Mouse (Mus musculus): ENCODE measurements at regions not wholly inside any gene's neighbourhood (a gene's known extent, or its start where the extent isn't known, plus 50 kb on each side); places are given as distances from the start of the nearest gene placed in this dataset.

DNA sequence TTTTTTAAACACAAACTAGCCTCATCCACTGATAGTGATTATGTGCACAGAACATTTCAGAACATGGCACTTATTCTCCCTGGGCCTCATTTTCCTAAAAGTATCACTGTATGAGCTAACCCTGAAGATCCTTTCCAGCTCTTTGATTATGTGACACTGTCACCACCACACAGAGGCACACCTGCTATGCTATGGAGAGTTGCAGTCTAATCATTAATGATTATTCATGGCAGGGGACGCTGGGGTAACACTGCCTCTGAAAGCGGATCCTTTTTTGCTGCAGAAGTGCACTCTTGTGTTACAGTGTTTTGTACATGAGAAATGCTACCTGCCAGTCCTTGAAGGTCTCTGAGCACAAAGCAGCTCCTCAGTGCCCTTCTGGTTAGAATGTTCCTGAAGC lies 615.3 kb upstream of the Fbxo33 start:
- in situ Hi-C loops (cut with MboI, MseI) = no loop called here

DNA sequence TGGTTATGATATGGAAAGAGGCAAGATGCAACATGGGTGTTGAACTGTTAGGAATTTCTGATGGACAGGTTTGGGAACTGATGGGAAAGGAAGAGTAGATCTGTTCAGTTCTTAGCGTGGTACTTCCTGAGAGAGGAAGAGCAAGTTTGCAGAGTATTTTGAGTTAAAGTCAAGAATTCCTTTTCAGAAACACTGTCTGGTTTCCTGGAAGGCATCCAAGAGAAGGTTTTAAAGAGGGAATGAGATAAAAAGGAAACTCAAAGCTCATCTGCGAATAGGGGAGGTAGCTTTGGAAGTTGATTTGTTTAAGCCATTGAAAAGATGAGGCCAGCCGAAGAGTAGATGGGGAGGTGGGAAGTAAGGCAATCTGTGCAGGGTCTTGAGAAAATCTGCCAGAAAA lies 603.4 kb upstream of the Fbxo33 start:
- in situ Hi-C loops (cut with MboI, MseI) = no loop called here

DNA sequence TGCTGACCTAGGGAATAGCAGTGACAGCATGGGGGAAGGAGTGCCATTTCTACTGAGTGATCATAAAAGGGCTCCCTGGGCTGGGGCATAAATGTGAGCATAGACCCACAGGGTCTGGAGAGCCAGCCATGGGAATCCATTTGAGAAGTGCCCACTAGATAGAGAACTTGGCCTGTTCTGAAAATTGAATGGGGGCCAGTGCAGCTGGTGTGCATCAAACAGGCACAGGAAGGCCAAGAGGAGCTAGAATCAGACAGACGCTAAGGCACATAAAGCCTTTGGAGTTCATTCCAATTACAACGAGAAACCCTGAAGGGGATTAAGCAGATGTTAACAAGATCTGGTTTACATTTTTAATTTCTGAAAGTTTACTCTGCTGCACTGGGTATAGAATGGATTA lies 602.9 kb upstream of the Fbxo33 start:
- in situ Hi-C loops (cut with MboI, MseI) = no loop called here

DNA sequence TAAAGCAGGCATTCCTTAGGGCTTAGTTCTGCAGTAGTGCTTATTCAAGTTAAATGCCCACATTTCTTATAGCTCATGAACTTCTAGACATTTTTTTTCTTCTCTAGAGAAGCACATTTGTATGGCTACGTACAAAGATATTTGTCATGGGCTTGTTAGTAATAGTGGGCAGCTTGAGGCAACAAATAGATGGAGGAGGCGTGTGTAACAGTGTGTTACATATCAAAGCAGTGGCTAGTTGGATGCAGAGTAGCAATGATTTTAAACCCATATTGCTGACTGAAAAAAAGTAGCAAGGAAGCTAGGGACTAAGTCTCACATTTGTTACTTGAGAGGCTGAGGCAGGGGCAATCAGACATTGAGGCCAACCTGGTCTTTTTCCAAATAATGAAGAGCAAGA lies 602.2 kb upstream of the Fbxo33 start:
- in situ Hi-C loops (cut with MboI, MseI) = no loop called here

DNA sequence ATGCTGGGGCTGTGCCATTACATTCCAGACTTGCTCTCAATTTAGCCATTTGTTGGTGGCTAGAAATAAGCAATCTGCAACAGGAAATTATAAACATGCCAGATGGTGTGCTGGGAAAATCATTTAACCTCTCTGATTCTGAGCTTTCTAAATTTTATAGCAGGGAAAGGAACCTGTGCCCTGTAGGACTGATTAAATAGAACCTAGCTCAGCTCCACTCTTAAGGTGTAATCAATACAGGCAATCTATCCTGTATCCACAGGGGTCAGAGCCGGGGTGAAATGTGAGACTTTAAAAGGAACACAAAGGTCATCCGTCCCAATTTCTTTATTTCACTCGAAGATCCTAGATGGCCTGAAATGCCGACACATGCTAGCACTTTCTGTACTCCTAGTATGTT lies 596.4 kb upstream of the Fbxo33 start:
- in situ Hi-C loops (cut with MboI, MseI) = no loop called here

DNA sequence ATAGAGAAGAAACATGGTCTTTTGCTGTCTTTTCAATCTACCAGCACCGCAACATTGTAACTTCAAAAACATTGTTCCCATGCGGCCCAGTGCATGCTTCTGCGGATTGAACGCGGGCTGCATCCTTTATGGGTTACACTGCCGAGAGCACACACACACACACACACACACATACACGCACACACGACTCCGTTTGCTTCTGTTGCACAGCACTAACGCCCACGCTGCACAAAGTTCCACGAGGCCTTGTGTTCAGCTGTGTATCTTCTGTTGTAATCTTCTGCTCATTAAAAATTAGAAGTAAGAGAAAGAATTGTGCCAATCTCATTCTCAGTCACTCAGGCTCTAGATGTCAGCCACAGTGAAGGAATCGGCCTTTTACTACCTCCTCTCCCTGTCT lies 594.8 kb upstream of the Fbxo33 start:
- in situ Hi-C loops (cut with MboI, MseI) = no loop called here

DNA sequence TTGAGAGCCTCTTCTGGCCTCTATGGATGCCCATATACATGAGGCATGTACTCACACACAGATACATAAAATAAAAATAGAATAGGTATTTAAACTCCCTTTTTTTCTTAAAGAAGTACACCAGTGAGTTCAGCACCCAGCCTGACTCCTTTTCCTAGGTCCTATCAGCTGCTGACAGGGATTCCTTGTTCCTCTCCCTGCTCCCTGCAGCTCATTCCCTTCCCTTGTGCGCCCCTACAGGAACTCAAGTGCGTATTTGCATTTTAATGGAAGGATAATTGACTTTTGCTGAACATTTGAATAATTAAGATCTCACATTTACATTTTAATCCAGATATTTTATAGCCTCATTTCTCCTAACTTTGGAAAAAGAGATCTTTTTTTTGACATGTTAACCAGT lies 589.7 kb upstream of the Fbxo33 start:
- in situ Hi-C loops (cut with MboI, MseI) = no loop called here

DNA sequence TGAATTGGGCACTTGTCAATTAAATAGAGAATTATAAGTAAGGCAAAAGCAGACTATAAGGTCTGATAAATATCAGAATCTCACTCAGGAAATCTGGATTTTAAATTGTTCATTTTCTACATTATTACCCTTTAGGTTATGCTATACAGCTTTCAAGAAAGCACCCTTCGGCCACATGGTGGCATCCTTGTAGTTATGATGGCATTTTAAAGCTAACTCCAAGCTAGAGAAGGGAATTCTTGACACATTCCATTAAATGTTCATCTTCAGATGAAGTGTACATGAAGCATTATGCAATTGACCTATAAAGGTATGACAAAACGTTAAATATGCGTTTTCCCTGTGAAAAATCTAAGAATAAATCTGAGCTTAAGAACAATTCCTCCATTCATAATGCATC lies 578.5 kb upstream of the Fbxo33 start:
- in situ Hi-C loops (cut with MboI, MseI) = no loop called here

DNA sequence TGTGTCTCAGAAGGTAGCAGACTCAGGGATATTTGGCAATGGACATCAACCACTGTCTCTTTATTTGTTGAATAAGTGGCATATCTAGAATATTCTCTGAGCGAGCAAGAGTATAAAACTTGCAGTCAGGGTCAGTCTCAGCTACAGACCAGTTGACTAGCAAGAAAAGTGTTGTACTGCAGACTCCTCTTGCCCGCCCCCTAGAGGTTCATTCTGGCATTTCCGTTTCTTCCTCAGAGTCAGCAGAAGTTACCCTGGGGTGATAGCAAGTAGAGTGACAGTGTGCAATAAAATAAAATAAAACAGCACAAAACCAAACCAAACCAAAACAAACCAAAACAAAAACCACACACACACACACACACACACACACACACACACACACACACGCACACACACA lies 571.9 kb upstream of the Fbxo33 start:
- in situ Hi-C loops (cut with MboI, MseI) = no loop called here

DNA sequence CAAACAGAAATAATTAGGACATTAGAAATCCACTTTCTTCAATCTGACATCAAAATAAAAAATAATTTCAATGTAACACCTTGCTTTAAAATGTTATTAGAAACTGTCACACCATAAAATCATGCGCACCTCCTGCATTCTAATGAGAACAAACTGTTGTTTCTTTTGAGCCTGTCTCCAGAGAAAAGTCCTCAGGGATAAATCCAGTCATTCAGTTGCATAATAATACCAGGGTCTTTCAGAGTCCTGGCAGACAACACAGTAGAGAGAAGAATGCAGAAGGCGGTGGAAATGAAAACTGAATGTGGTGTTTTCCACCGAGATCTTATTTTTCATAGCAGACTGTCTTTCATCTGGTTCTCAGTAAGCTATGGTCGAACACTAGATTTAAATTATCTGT lies 567.3 kb upstream of the Fbxo33 start:
- in situ Hi-C loops (cut with MboI, MseI) = no loop called here

DNA sequence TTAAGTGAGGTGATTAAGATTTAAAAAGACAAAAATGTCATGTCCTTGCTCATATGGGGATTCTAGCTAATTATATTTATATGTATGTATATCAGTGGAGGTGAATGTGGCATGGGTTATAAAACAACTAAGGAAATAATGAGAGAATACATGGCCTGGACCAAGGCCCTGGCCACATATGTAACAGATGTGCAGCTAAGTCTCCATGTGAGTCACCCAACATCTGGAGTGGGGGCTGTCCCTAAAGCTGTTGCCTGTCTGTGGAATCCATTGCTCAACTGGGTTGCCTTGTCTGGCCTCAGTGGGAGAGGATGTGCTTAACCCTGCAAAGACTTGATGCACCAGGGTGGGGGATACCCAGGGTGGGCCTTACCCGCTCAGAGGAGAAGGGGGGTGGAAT lies 551.5 kb upstream of the Fbxo33 start:
- in situ Hi-C loops (cut with MboI, MseI) = no loop called here

DNA sequence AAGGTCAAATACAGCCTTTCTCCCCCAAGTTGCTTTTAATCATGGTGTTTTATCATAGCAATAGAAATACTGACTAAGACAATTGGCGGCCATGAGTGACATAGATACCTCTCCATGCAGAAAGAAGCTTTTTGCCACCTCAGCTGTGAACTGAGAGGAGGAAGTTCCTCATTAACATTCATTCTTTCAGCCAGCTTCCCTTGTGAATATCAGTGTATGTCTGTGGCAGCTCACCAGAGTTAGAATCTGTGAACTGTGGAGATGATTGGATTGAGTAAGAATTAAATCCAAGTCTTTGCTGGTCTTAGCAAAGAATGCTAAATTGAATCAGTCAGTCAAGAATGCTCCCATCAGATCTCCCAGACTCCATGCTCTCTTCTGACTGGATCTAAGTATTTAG lies 542.7 kb upstream of the Fbxo33 start:
- in situ Hi-C loops (cut with MboI, MseI) = no loop called here

DNA sequence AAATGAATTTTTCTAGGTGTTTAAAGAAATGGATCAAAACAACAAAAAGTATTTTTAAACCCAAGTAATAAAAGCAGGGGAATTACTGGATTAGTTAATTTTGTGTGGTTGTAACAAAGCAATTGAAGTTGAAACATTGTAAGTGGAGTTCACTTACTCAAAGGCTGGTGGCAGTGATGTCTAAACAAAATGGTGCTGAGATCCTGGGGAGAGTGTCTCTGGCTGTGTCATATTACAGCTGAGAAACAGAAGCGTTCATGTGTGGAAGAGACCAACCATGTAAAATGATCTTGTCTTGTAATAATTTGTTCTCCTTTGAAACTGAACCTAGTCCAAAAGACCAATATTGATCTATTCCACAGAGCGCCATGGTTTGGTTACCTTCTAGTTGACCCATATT lies 525.2 kb upstream of the Fbxo33 start:
- in situ Hi-C loops (cut with MboI, MseI) = no loop called here

DNA sequence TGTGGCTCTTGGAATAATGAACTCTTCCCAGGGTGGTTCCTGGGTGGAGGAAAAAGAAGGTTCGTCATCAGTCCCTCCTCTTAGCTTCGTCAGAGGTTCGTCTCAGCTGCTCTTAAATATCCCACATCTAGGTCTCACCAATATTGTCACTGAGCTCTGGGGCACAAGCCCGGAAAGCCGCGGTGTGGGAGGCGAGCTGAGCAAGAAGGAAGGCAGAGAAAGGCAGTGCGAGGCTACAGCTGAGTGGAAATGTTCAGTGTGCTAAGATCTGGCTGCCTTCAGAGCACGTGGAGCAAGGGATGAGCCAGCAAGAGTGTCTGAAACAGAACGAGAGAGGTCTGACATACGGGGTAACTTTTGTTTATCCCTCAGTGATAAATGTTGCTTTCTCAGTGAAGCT lies 523.7 kb upstream of the Fbxo33 start:
- in situ Hi-C loops (cut with MboI, MseI) = no loop called here

DNA sequence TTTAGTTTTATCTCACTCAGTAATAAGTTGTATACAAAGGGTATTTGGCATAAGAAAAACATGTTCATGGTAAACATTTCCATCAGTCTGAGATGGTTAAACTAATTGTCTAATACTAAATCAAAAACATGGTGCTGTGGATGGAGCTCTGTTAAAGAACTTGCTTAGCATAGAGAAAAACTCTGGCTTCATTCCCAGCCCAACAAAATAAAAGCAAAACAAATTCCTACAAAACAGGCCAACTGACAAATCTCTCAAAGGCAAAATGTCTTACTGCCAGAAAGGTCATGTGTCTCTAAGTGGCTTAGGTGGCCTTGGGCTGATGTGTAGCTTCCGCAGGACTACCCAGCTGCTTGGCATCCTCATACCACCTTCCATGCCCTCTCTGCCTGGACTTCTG lies 505.4 kb upstream of the Fbxo33 start:
- in situ Hi-C loops (cut with MboI, MseI) = no loop called here

DNA sequence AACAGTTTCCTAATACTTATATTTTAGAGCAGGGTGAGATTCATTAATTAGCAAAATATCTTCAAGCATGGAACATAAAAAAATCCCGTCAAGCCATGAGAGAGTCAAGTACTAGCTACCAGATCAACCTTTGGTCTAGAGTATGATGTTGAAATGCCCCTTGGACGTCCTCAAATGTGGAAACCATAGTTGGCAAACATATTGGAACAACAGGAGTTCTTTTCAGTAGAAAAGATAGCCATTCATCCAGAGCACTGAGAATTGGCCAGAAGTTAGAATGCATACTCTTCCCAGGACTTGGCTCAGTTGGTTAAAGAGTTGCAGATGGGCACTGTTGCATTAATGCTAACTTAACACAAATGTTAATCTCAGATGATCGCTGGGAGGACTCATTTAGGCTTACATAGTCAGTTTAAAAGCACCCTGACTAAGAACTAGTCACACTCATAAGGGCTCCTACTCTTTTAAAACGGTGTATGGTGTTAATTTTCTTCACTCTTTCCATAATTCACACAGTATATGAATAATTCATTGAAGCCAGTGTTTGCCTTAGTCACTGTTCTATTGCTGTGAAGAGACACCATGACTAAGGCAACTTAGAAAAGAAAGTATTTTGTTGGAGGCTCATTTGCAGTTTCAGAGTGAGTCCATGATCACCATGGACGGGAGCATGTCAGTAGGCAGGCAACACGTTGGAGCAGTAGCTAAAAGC lies 503.1 kb upstream of the Fbxo33 start:
- in situ Hi-C loops (cut with MboI, MseI) = no loop called here

DNA sequence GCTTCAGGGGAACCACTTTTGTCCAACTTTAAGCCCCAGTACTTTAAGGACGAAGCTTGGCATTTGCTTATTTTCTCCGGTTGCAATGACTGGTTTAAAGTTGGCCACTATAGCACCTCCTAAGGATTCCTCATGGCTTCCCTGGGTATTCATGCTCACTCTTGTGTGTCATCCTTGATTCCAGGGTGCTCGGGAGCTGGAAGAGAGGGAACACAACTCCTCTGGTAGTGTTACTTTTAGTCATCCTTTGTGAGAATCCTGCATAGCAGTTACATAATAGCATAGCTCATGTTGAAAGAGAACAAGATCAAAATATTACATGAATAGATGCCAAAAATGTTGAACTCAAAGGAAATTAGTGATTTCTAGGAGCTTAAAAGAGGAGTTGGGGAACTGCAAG lies 493.7 kb upstream of the Fbxo33 start:
- in situ Hi-C loops (cut with MboI, MseI) = no loop called here

DNA sequence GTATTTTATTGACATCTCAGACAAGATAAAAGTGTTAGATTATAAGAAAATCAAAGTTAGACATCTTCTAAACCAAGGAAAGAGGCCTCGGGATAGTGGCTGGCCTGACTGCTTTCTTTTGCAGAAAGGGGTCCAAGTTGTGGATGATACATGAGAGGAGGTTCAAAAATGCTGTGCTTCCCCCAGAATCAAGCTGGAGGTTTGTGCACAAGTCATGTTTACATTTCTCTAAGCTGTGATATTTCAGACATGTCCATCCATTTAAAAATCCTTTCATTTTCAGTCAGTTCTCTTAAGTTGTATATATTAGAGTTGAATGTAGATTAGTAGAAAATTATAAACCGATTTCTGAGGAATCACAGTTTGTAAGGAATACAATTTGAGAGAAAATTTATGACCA lies 463.7 kb upstream of the Fbxo33 start:
- in situ Hi-C loops (cut with MboI, MseI) = no loop called here

DNA sequence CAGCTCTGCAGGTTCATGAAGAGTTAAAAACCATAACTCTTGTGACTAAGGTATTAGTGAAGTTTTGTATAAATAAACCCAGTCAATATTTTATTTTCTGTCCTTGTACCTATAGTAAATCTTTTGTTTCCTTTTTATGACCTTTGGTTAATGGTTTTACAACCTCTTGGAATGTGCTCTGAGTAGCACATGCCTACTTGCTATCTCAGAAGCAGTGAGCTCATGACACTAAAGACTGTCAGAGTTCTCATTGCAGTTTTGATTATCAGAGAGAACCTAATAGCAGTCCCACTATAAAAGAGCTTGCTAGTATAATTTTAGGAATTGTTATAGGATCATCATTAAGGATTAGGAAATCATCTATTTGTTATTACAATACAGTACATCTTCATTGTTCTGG lies 443.6 kb upstream of the Fbxo33 start:
- in situ Hi-C loops (cut with MboI, MseI) = no loop called here

DNA sequence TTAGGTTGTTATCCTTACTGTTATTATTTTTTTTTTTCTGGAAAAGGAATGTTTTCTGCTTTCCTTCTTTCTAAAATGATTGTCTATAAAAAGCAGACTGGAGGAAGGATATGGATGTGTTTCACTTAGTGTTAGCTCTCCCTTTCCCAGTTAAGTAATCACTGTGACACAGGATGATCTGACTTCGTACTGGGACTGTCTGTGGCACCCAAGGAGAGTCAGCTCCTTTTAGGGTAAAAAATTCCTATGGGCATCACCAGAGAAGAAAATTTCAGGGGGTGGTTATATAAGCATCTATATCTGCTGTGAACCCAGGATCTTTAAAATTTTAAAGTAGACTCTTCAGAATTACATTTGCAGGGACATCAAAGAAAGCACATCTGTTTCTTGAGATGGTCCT lies 411.2 kb upstream of the Fbxo33 start:
- in situ Hi-C loops (cut with MboI, MseI) = no loop called here

DNA sequence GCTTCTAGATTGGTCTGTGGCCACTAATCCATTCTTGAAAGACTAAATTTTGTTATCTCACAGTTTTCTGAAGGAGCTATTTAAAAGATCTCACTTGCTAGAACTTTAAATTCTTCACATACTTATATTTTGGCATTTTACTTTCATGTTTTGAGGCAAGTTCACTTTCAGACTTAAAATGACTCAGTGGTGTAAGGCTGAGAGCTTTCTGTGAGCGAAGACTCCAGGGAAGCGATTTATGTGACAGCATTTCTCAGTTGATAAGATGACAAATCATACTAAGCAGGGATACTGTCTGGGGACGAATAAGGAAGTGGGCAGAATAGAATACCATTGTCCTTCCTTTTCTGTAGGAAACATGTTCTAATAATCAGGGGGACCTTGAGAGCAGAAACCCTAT lies 403.6 kb upstream of the Fbxo33 start:
- in situ Hi-C loops (cut with MboI, MseI) = no loop called here

DNA sequence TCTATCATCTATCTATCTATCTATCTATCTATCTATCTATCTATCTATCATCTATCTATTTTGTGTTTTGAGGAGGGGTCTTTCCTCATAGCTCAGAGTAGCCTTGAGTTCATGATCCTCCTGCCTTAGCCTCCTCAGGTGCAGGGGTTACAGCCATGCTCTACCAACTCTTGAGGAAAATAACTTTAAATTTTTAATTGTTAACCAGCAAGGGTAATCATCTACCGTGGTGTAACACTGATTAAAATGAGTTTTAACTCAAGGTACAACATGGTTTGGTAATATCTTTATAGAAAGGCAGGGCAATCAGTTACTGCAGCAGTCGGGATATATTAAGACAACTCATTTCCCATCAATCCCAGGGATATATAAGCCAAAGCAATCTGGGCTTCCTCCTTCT lies 401.6 kb upstream of the Fbxo33 start:
- in situ Hi-C loops (cut with MboI, MseI) = no loop called here

DNA sequence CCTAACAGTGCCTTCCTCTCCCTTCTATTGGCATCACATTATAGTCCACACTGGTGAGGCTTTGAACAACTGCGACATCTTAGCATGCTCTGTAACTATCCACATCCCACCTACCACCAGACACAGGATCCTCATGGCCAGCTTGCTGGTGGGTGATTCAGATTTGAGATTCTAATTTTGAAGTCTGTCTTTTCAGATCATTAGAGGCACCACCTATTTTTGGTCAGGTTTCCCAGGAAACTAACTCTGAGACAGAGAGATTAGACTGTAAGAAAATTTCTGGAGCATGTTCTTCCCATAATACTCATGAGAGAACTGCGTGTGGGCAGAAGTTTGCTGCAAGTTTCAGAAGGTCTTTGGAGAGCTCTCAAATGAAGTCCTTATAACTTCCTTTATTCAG lies 400.8 kb upstream of the Fbxo33 start:
- in situ Hi-C loops (cut with MboI, MseI) = no loop called here

DNA sequence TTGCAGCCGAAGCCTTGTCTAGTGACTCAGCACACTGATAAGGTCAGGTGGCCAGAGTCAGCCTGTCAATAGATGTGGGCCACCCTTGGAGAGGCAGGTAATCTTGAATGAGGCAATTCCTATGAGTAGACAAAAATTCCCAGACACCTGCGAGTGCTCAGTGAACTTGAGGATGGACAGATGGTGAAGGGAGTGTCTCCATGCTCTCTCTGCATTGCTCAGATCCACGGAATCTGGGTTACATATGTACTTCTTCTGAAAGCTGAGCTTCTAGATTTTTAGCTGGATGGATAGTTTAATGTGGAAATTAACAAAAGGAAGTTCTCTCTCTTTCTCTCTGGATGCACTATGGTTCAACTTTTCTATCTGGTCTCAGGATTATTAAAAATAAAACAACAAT lies 396.6 kb upstream of the Fbxo33 start:
- in situ Hi-C loops (cut with MboI, MseI) = no loop called here

Data from T-helper 1 cell (primary cell).